Comparison of ENCODE assay signal across 15 mouse cellular contexts in genomic region chr6:50981702-50982309, GRCm38 (mm10).
DNase-seq lines count a peak whose midpoint lies in the region; ATAC-seq lines count a peak whose summit lies in the region.
"Had no signal": no experiment of that assay in that cellular context is flagged by ENCODE, and none has a peak within 500 bp of the region (broad histone marks: within the 10 kb centered on the region; RNA-seq: fewer than 3 reads in every experiment).

No protein-coding gene starts in this region.

- 56% methylated on average over 7 of the region's 7 CpGs for WGBS in forebrain, embryonic 12.5 days
- WGBS in forebrain, embryonic 14.5 days: 59% methylated on average over 7 of the region's 7 CpGs
- WGBS in kidney, embryonic 16.5 days: 19% methylated on average over 7 of the region's 7 CpGs
- 12% methylated on average over 7 of the region's 7 CpGs for WGBS in embryonic facial prominence, embryonic 11.5 days
- 28% methylated on average over 7 of the region's 7 CpGs for WGBS in limb, embryonic 15.5 days

- peaks cover 29% of the 10 kb centered on the region for H3K27me3 ChIP-seq in forebrain, embryonic 12.5 days
- no peaks in the 10 kb centered on the region for H3K27me3 ChIP-seq in forebrain, embryonic 14.5 days (replicated peaks; ENCODE audit: control insufficient read depth, insufficient read depth, low read length)
- no peaks in the 10 kb centered on the region for H3K27me3 ChIP-seq in kidney, embryonic 16.5 days (ENCODE audit: insufficient read depth, low read length)
- no peaks in the 10 kb centered on the region for H3K27me3 ChIP-seq in embryonic facial prominence, embryonic 11.5 days (ENCODE audit: control insufficient read depth, insufficient read depth, low read length)
- H3K27me3 ChIP-seq in limb, embryonic 15.5 days: no peaks in the 10 kb centered on the region
- H3K27me3 ChIP-seq: hindbrain, embryonic 15.5 days had no signal

- no peaks in the 10 kb centered on the region for H3K36me3 ChIP-seq in forebrain, embryonic 12.5 days (replicated peaks)
- no peaks in the 10 kb centered on the region for H3K36me3 ChIP-seq in forebrain, embryonic 14.5 days (ENCODE audit: control insufficient read depth, insufficient read depth, low read length)
- no peaks in the 10 kb centered on the region for H3K36me3 ChIP-seq in kidney, embryonic 16.5 days (ENCODE audit: insufficient read depth, low read length)
- no peaks in the 10 kb centered on the region for H3K36me3 ChIP-seq in embryonic facial prominence, embryonic 11.5 days (replicated peaks; ENCODE audit: control insufficient read depth, insufficient read depth, low read depth, low read length)
- no peaks in the 10 kb centered on the region for H3K36me3 ChIP-seq in limb, embryonic 15.5 days
- H3K36me3 ChIP-seq: hindbrain, embryonic 15.5 days had no signal

- peaks cover 56% of the 10 kb centered on the region for H3K4me1 ChIP-seq in forebrain, embryonic 12.5 days
- peaks cover 20% of the 10 kb centered on the region for H3K4me1 ChIP-seq in forebrain, embryonic 14.5 days (ENCODE audit: control insufficient read depth, insufficient read depth, low read length)
- H3K4me1 ChIP-seq in kidney, embryonic 16.5 days (ENCODE audit: insufficient read depth, low read length): peaks cover 94% of the 10 kb centered on the region
- peaks cover 24% of the 10 kb centered on the region for H3K4me1 ChIP-seq in embryonic facial prominence, embryonic 11.5 days (ENCODE audit: control insufficient read depth, insufficient read depth, low read length)
- H3K4me1 ChIP-seq in limb, embryonic 15.5 days: peaks cover 58% of the 10 kb centered on the region

- DNase-seq in forebrain, embryonic 14.5 days (ENCODE audit: low spot score): no peak
- no peak for DNase-seq in kidney, postnatal 25 days
- DNase-seq in embryonic facial prominence, embryonic 11.5 days (ENCODE audit: low spot score): peak; percentile 90
- DNase-seq in gastrocnemius, postnatal 14 days: no peak
- DNase-seq: cerebellum, postnatal 10 days; gastrocnemius, postnatal 36 days; left cerebral cortex, postnatal 4 days; lung, postnatal 14 days; right cerebral cortex, postnatal 25 days; thymus, adult 18-20 months had no signal

- no peak overlapping the region; the same call in 1 of the 2 replicates for H3K9ac ChIP-seq in forebrain, embryonic 12.5 days
- no peak overlapping the region for H3K9ac ChIP-seq in forebrain, embryonic 14.5 days (ENCODE audit: low read length)
- no peak overlapping the region for H3K9ac ChIP-seq in kidney, embryonic 16.5 days (replicated peaks; ENCODE audit: low read length)
- no peak overlapping the region; the same call in 1 of the 2 replicates for H3K9ac ChIP-seq in embryonic facial prominence, embryonic 11.5 days (replicated peaks; ENCODE audit: low read length)
- H3K9ac ChIP-seq in limb, embryonic 15.5 days: no peak overlapping the region
- H3K9ac ChIP-seq: hindbrain, embryonic 15.5 days had no signal

- H3K27ac ChIP-seq in forebrain, embryonic 12.5 days: peak overlapping the region; percentile 46; the same call in 1 of the 2 replicates
- no peak overlapping the region for H3K27ac ChIP-seq in forebrain, embryonic 14.5 days (ENCODE audit: low read depth, low read length)
- H3K27ac ChIP-seq in kidney, embryonic 16.5 days (ENCODE audit: low read length): peak overlapping the region; percentile 82
- H3K27ac ChIP-seq in embryonic facial prominence, embryonic 11.5 days (replicated peaks; ENCODE audit: low read depth, low read length): peak overlapping the region; percentile 87
- peak overlapping the region; percentile 22; the same call in 1 of the 2 replicates for H3K27ac ChIP-seq in limb, embryonic 15.5 days
- H3K27ac ChIP-seq: hindbrain, embryonic 15.5 days had no signal

- intact Hi-C loops in gastrocnemius, postnatal 14 days (cut with DNase I; ENCODE audit: low total_unique reads): no loop called here

- no peaks in the 10 kb centered on the region for H3K9me3 ChIP-seq in forebrain, embryonic 12.5 days
- H3K9me3 ChIP-seq in forebrain, embryonic 14.5 days (replicated peaks; ENCODE audit: control insufficient read depth, low read length): no peaks in the 10 kb centered on the region
- H3K9me3 ChIP-seq in kidney, embryonic 16.5 days (ENCODE audit: low read length): no peaks in the 10 kb centered on the region
- no peaks in the 10 kb centered on the region for H3K9me3 ChIP-seq in embryonic facial prominence, embryonic 11.5 days (replicated peaks; ENCODE audit: control insufficient read depth, low read length)
- no peaks in the 10 kb centered on the region for H3K9me3 ChIP-seq in limb, embryonic 15.5 days
- H3K9me3 ChIP-seq: hindbrain, embryonic 15.5 days had no signal

- H3K4me2 ChIP-seq in forebrain, embryonic 12.5 days: no peak overlapping the region
- H3K4me2 ChIP-seq in forebrain, embryonic 14.5 days (ENCODE audit: low read length): no peak overlapping the region
- H3K4me2 ChIP-seq in kidney, embryonic 16.5 days (replicated peaks; ENCODE audit: low read depth, low read length): no peak overlapping the region
- H3K4me2 ChIP-seq in embryonic facial prominence, embryonic 11.5 days (ENCODE audit: low read depth, low read length): no peak overlapping the region
- no peak overlapping the region for H3K4me2 ChIP-seq in limb, embryonic 15.5 days
- H3K4me2 ChIP-seq: hindbrain, embryonic 15.5 days had no signal

- H3K4me3 ChIP-seq in forebrain, embryonic 12.5 days (replicated peaks): no peak overlapping the region
- no peak overlapping the region for H3K4me3 ChIP-seq in forebrain, embryonic 14.5 days (ENCODE audit: low read depth, low read length)
- no peak overlapping the region for H3K4me3 ChIP-seq in kidney, embryonic 16.5 days (ENCODE audit: low read length)
- H3K4me3 ChIP-seq in embryonic facial prominence, embryonic 11.5 days (ENCODE audit: low read depth, low read length): no peak overlapping the region
- no peak overlapping the region for H3K4me3 ChIP-seq in limb, embryonic 15.5 days
- H3K4me3 ChIP-seq: hindbrain, embryonic 15.5 days had no signal

- no peak for ATAC-seq in forebrain, embryonic 12.5 days (ENCODE audit: low FRiP score)
- no peak for ATAC-seq in forebrain, embryonic 14.5 days
- peak; percentile 66 for ATAC-seq in kidney, embryonic 16.5 days (ENCODE audit: low FRiP score, low TSS enrichment)
- ATAC-seq in embryonic facial prominence, embryonic 11.5 days (replicated peaks; ENCODE audit: insufficient number of reproducible peaks, low FRiP score, low TSS enrichment, low read depth): peak; percentile 83
- ATAC-seq in limb, embryonic 15.5 days (ENCODE audit: insufficient number of reproducible peaks, low FRiP score, low TSS enrichment, low read depth): no peak
- no peak for ATAC-seq in cerebellum, adult (ENCODE audit: insufficient number of reproducible peaks, low FRiP score, low TSS enrichment)

Comparison
In these comparisons a context has a peak if more than half of its experiments do, and no peak if none do; other contexts are left out.
1. ATAC-seq: peak in kidney, embryonic 16.5 days (single experiment) and embryonic facial prominence, embryonic 11.5 days (single experiment); none in forebrain, embryonic 12.5 days (single experiment), forebrain, embryonic 14.5 days (single experiment), limb, embryonic 15.5 days (single experiment) and cerebellum, adult (single experiment).